Mouse (Mus musculus) B cell, adult 67 days (primary cell): Measurements from ENCODE around the gene Disc1. TPM values are rescaled to one million over a fixed set of nuclear protein-coding genes. Genes with fewer than 3 reads are reported as not detected.

Experiments used
- total RNA-seq, 2 experiments: library from RNA; stranded (reverse); gene quantifications; 4 replicates each; pipeline ENCODE4 v1.2.4; 2023

Disc1 gene
- 1 to 10 TPM; 2.5 to 3.8 TPM for total RNA-seq

GRCm38 (mm10) chr8:125053505-125054435, at the start of gene Disc1:
Gene Disc1, plus strand, starts transcription at chr8:125054195.

GRCm38 (mm10) chr8:125012695-125013627, 41.0 kb upstream of the Disc1 start, which contains the start of gene Tsnax:
Gene Tsnax, plus strand, starts transcription at chr8:125012997.

Other genes with a start within 250 kb of the Disc1 start
- gene Gnpat, start 191.2 kb upstream of the Disc1 start, total RNA-seq: 10 to 100 TPM; 82.9 to 89.6 TPM
- 10 to 100 TPM; 26.0 to 29.1 TPM for gene 2810004N23Rik, start 191.1 kb upstream of the Disc1 start, total RNA-seq
- gene Exoc8, start 156.5 kb upstream of the Disc1 start, total RNA-seq: 10 to 100 TPM; 15.0 to 16.1 TPM
- gene Sprtn, start 156.3 kb upstream of the Disc1 start, total RNA-seq: 10 to 100 TPM; 32.1 to 35.5 TPM
- 10 to 100 TPM; 18.3 to 18.7 TPM for gene Egln1, start 104.9 kb upstream of the Disc1 start, total RNA-seq
- gene Tsnax, start 41.2 kb upstream of the Disc1 start, total RNA-seq: 10 to 100 TPM; 48.8 to 49.1 TPM